Mouse (Mus musculus): ENCODE results near the gene Clec4n.
"Not testable (repeated sequence)": the region's sequence is repeated elsewhere in the genome, so short reads cannot be mapped to it uniquely, and the experiment has no call there.

DNA sequence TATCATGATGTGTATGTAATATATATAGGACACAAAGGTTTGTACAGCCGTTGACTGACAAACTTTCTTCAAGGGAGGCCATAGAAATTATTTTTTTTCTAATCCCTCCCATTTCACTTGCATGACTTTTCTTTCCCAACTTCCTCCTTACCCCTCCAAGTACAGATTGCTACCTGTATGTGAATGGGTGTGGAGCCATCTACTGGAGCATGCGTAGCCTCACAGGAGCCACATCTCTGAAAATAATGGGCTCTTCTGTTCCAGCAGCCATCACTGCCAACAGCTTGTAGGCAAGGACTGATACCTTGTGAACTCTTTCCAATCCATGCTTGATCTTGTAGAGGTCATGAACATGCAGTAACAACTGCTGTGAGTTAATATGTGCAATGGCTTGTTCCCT lies 19.2 kb downstream of the Clec4n start:
- not testable (repeated sequence) for TF ChIP-seq POLR2A (IDR thresholded peaks at IDR 0.05; ENCODE audit: low read depth, low read length); CTCF (IDR thresholded peaks at IDR 0.05; ENCODE audit: borderline replicate concordance, insufficient read depth, low read length)

Data from embryonic fibroblast, embryonic 13.5 days (primary cell).